Mouse (Mus musculus) spleen, adult 2 months (tissue): ENCODE data around the gene Olfr1307.

Experiments
- CTCF ChIP-seq: fragments of 200-500 bp; IDR thresholded peaks from 2 replicates; pipeline ENCODE4 v1.5.1; 2011; ENCODE audit warnings: mild to moderate bottlenecking, inconsistent platforms; ENCODE audit not compliant: insufficient read depth, insufficient read length, insufficient replicate concordance; ENCODE audit errors: extremely low read depth
- POLR2A ChIP-seq: fragments of 200-500 bp; IDR thresholded peaks from 2 replicates; pipeline ENCODE4 v1.6.1; 2011; ENCODE audit warnings: low read depth, low read length, inconsistent platforms

GRCm38 (mm10) chr2:111990181-111990580, 40.9 kb upstream of the Olfr1307 start, which contains the start of gene Olfr1309:
- TF ChIP-seq POLR2A (no peak), CTCF (no peak)
